Comparison of ENCODE assay signal across 35 mouse cellular contexts in genomic region chr15:84703992-84704391, GRCm38 (mm10). TPM values are rescaled to one million over a fixed set of nuclear protein-coding genes. Genes with fewer than 3 reads are reported as not detected.
"Had no signal": no experiment of that assay in that cellular context is flagged by ENCODE, and none has a peak within 500 bp of the region (broad histone marks: within the 10 kb centered on the region; RNA-seq: fewer than 3 reads in every experiment).

No protein-coding gene starts in this region.

- H3K27ac ChIP-seq: left cerebral cortex, adult 2 months; limb, embryonic 10.5 days; limb, embryonic 12.5 days; limb, embryonic 13.5 days; limb, embryonic 15.5 days; liver, embryonic 12.5 days; liver, embryonic 13.5 days; liver, embryonic 14.5 days; liver, embryonic 15.5 days; lung, embryonic 15.5 days; macrophage; midbrain, embryonic 10.5 days; midbrain, embryonic 12.5 days; midbrain, embryonic 13.5 days; midbrain, embryonic 15.5 days had no signal

- H3K36me3 ChIP-seq: liver, embryonic 15.5 days; midbrain, embryonic 12.5 days; midbrain, embryonic 15.5 days had no signal

- H3K4me2 ChIP-seq: limb, embryonic 12.5 days; limb, embryonic 13.5 days; limb, embryonic 15.5 days; liver, embryonic 11.5 days; liver, embryonic 12.5 days; liver, embryonic 13.5 days; liver, embryonic 15.5 days; lung, embryonic 14.5 days; lung, embryonic 15.5 days; midbrain, embryonic 12.5 days; midbrain, embryonic 13.5 days; midbrain, embryonic 15.5 days had no signal

- H3K4me3 ChIP-seq: left cerebral cortex, adult 2 months; limb, embryonic 10.5 days; limb, embryonic 12.5 days; limb, embryonic 13.5 days; limb, embryonic 15.5 days; liver, embryonic 12.5 days; liver, embryonic 13.5 days; liver, embryonic 15.5 days; lung, embryonic 15.5 days; megakaryocyte, embryonic 14.5 days; midbrain, embryonic 10.5 days; midbrain, embryonic 12.5 days; midbrain, embryonic 13.5 days; midbrain, embryonic 15.5 days; myocyte had no signal

- H3K9me3 ChIP-seq: limb, embryonic 10.5 days; limb, embryonic 12.5 days; limb, embryonic 13.5 days; limb, embryonic 15.5 days; liver, embryonic 12.5 days; liver, embryonic 13.5 days; liver, embryonic 15.5 days; lung, embryonic 15.5 days; midbrain, embryonic 10.5 days; midbrain, embryonic 12.5 days; midbrain, embryonic 13.5 days had no signal

- ATAC-seq: liver, embryonic 12.5 days; liver, postnatal 0 days; lung, postnatal 0 days; midbrain, embryonic 13.5 days; midbrain, embryonic 15.5 days; midbrain, embryonic 16.5 days had no signal

- H3K27me3 ChIP-seq: limb, embryonic 12.5 days; limb, embryonic 13.5 days; limb, embryonic 15.5 days; liver, embryonic 12.5 days; liver, embryonic 13.5 days; liver, embryonic 15.5 days; lung, embryonic 15.5 days; midbrain, embryonic 12.5 days; midbrain, embryonic 13.5 days; midbrain, embryonic 15.5 days had no signal

- H3K9ac ChIP-seq: limb, embryonic 12.5 days; limb, embryonic 13.5 days; limb, embryonic 15.5 days; liver, embryonic 12.5 days; liver, embryonic 13.5 days; liver, embryonic 14.5 days; liver, embryonic 15.5 days; liver, postnatal 0 days; lung, embryonic 14.5 days; lung, embryonic 15.5 days; midbrain, embryonic 12.5 days; midbrain, embryonic 13.5 days; midbrain, embryonic 15.5 days had no signal

- DNase-seq: left cerebral cortex, postnatal 4 days; liver; liver, embryonic 13.5 days; liver, postnatal 0 days; lung, adult 18-20 months; lung, adult 2 months; lung, embryonic 14.5 days; lung, postnatal 10 days; lung, postnatal 14 days; lung, postnatal 36 days; lung, postnatal 4 days had no signal

- H3K4me1 ChIP-seq: liver, embryonic 12.5 days; lung, embryonic 15.5 days; megakaryocyte, embryonic 14.5 days; midbrain, embryonic 10.5 days; midbrain, embryonic 12.5 days; midbrain, embryonic 13.5 days; midbrain, embryonic 15.5 days had no signal

RNA-seq across cellular contexts. Expression of gene Arhgap8, which starts 15.9 kb away (rescaled TPM):
- total RNA-seq: left cerebral cortex, adult 2 months; liver, adult 2 months; megakaryocyte progenitor cell, adult 5-6 weeks; megakaryocyte, adult 5-6 weeks; megakaryocyte-erythroid progenitor cell, adult 5-6 weeks; monocyte, adult 5-6 weeks had no signal
- polyA plus RNA-seq: macrophage, myocyte had no signal
